Mouse (Mus musculus): ENCODE measurements around the gene Ndufa6. TPM values are rescaled to one million over a fixed set of nuclear protein-coding genes. Genes with fewer than 3 reads are reported as not detected.

Ndufa6 gene
- total RNA-seq, 2 experiments from 2014 or later, result 438 to 494 TPM

DNA sequence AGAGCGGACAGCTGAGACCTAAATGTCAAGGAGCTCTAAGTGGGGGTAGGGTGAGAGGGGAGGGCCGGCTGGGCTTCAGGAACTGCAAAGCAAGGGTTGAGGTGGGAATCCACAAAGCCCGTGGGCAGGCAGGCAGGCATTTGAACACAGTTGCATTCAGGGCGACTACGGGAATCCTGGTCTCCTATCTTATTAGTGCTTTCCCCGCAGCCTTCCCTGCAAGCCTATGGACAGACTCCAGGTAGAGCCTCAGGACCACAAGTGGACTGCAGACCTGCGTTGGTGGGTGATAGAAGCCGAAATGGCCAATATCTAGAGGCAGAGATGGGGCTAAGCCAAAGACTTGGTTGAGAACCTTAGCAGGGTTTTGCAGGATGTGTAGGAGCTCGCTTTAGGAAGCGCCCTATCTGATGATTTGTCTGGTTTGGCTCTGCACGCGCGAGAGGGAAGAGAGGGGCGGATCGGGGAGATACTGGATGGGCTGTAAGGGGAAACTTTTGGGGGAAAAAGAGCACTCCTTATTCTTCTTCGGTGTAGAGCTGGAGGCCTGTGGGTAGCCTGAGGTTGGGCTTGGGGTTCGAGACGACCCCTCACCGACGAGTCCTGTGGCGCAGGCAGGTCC, 13.6 kb downstream of the Ndufa6 start:
- no peak for DNase-seq

DNA sequence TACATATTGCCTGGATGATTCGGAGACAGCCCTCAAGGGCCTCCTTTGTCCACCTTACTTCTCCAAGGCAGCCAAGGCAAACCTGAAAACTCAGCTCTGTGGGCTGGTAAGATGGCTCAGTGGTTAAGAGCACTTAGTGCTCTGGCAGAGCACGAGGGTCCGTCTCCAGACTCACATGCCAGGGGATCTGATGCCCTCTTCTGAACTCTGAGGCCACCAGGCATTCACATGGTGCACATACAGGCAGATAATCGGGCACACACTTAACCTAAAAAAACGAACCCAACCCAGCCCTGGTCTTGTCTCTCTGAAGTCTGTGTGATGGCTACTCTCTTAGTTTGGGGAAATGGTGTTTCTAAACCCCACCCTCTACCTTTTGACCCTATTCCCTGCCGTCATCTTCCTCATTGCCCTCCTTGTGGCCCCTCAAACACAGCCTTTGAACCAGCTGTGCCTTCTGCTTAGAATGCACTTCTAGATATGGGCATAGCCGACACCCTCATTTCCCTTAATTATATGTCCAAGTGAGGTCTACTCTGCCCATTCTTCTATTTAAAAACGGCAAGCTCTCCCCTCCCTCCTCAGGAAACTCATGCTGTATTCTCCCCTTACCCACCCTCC, 14.4 kb downstream of the Ndufa6 start:
- DNase-seq, result no peak

DNA sequence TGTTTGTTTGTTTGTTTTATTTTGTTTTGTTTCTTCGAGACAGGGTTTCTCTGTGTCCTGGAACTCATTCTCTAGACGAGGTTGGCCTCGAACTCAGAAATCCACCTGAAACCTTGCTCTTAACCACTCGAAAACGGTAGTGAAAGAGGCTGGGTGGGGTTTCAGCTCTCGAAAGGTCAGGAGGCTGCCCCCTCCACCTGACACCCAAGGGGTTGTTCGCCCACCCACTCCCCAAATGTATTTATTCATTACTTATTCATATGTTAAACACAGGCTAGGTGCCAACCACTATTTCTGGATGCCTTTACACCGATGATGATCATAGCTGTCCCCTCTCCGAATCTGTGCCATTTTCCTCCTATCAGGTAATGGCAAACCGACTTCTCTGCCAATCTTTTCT, 15.0 kb downstream of the Ndufa6 start:
- no peak for DNase-seq

DNA sequence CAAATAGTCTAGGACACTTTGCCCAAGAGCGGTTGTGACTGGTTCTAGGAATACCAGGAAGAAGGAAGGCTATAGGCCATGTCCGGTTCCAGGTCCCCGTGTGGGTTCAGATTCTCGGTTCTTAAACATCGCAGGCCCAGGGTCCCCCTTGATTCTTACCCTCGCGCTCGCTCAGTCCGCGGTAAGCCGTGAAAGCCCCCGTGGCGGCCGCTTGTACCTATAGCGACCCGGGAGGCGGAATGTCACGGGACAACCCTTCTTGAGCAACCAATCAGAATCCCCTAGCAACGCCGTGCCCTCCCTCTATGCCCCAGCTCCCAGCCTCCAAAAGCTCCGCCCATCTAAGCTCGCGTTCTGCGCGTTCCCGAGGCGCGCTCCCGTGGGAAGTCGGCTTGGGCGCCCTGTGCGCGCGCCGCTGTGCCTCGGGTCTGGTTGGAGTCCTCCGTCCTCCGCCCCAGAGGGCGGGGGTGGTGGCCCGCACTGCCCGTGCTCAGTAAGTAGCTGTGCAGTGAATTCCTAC, 15.5 kb downstream of the Ndufa6 start, which contains the start of the genes Naga, Pheta2 and Smdt1:
TSS of gene Naga (minus strand) at position 333 of the 520 bp plus-strand sequence.
TSS of gene Pheta2 (plus strand) at position 350 of the 520 bp plus-strand sequence.
TSS of gene Smdt1 (plus strand) at position 367 of the 520 bp plus-strand sequence.
- peak; percentile 98 for DNase-seq

DNA sequence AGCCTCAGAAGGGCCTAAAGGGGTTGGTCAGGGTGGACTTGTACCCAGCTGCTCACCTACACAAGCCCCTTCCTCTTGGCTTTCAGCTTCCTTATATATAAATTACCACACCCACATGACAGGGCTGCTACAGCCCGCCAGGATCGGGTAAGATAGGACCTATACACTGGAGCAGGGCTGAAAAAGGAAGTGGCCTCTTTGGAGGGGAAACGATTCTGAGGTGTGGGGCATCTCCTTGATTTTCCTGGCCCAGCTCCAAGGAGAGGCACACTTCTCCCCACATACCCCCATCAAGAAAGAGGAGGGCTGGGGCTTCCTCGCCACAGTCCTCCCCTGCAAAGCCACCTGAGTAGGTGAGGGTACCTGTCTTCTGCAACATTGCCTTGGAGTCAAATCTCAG, 16.2 kb downstream of the Ndufa6 start:
- DNase-seq, result no peak

DNA sequence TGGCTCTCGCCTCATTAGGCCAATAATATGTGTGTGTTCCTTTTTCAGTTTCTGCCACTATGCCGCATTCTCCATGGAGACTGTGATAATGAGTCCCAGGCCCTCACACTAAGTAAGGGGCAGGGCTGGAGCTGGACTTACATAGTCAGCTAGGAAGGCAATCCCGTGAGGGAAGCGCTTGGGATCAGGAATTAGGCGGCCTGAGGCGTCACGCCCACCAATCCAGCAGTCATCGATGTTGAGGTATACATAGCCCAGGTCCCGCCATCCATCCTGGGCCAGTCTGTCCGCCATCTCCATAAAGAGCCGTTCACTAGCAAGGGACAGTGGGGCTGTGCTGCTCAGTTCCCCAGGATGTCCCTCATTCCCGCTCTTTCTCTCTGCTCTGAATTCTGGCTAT, 17.5 kb downstream of the Ndufa6 start:
- DNase-seq, result no peak

DNA sequence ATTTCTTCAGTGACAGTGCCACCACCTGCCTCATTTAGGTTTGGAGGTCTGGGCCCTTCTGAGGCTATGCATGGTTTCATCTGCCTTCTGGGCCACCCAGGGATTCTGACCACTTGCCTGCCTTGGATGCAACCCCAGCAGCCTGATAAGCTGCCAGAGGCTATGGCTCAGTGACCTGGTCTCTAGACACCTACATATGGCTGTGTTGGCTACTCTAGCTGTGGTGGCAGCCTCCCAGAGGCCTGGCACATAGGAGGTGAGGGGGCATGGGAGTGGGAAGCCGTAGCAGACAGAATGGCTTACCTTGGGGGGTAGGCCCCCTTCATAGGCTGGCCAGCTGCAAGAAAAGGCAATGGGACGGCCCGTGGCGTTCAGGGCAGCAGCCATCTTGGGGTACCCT, 18.9 kb downstream of the Ndufa6 start:
- no peak for DNase-seq

DNA sequence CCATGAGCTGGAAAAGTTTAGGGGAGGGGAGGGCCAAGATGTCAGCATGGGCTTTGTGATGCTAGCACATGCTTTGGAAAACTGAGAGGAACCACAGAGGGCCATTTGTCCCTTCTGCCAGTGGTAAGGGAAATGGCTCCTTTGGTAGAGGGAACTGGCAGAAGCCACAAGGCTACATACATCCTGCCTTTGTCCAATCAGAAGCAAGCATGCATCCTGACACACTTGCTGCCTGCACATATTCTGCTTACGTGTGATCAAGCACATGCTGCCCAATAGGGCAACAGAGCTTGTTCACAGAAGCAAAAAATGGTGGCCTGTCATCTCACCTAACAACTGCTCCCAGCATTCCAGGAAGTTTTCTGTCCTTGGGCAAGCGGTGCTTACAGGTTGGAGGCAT, 28.7 kb downstream of the Ndufa6 start:
- DNase-seq, result no peak

DNA sequence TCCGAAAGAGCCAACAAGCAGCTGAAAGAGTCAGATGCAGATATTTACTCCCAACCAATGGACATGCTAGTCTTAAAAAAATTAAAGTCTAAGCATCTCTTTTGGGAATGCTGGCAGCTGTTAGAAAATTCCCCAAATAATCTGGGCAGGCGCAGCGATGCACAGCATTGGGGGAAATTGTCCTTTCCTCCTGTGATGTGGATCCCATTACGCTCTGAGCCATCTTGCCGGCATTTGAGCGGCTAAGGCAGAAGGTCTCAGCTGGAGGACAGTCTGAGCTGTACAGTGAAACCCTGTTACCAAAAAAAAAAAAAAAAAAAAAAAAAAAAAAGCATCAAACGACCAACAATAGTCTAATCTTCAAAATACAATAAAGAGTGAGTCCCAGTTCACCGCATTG, 31.9 kb downstream of the Ndufa6 start:
- DNase-seq, result no peak

DNA sequence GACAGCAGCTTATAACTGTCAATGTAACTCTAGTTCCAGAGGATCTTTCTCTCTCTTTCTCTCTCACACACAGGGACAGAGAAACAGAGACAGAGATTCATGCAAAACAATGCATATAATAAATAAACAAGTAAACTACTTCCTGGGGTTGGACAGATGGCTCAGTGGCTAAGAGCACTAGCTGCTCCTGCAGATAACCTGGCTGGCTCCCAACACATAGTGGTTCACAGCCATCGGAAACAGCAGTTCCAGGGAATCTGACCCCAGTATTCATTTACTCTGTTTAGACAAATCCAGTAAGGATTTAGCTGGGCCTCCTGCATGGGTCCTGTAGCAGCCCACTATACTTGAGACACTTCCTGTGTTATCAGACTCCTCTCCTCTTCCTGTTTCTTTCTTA, 34.5 kb downstream of the Ndufa6 start:
- no peak for DNase-seq

DNA sequence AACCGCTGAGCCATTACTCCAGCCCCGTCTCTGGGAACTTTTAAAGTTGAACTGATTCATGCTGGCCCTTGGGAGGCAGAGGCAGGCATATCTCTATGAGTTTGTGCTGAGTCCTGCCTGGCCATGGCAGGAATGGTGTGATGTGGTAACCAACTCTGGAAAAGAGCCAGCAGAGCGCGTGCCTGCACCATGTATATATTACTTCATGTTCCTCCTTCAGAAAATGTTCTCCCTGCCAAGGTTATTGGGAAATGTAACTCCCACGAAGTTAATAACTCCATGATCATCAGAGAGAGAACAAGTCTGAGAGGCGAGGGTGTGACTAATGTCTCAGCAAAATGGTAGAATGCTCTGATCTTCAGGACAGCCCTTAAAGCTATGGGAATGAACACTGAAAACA, 36.3 kb downstream of the Ndufa6 start:
- DNase-seq, result no peak

DNA sequence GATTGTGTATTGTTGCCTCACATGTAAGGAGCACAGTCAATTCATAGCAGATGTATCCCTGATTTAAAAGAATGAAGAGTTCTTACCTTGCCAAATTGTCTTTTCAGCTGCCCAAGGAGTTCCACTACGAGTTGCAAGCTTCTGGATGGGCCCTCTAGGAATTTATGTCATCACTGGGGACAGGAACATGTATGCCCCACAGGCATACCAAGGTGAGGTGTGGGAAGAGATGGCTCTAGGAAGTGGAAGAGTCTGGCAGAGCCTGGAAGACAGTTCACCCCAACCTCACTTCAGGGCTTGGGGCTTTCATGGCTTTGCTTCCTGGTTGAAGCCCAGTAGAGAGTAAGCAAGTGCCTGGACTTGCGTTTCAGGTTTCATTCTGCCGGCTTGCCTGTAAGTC, 45.7 kb downstream of the Ndufa6 start:
- no peak for DNase-seq

DNA sequence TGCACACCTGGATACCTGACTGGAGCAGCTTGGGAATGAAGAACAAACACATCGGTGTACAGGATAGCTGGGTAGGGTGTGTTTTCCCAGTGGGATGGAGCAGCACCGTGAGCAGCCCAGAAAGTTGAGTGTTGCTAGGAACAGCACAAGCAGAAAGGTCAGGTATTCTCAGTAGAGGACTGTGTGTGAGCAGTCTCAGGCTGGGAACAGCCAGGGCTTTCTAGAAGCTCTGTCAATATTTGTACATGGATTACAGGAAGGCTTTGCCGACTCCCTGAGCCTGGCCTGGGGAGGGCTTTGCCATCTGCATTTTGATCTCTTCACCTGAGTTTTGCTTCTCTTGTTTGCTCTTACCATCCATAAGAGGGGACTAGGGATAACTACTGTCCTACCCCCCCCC, 47.0 kb downstream of the Ndufa6 start:
- no peak for DNase-seq

Small RNA genes within 50 kb of the gene (microRNA-seq; reads per million reads assigned to microRNA genes)
- 0 reads per million in 2 experiments for gene Mir7684

Other genes with a start within 250 kb of the Ndufa6 start
- gene Ccdc134, start 226.4 kb downstream of the Ndufa6 start, total RNA-seq (2021), result 1 to 10 TPM; 6.1 to 8.3 TPM
- 10 to 100 TPM; 79.0 to 84.5 TPM for gene Srebf2, start 207.1 kb downstream of the Ndufa6 start, total RNA-seq (2021)
- gene Shisa8, start 141.5 kb downstream of the Ndufa6 start, total RNA-seq (2021), result under 1 TPM; 0.52 to 0.95 TPM
- under 1 TPM; 0.36 to 0.41 TPM for gene Tnfrsf13c, start 130.0 kb downstream of the Ndufa6 start, total RNA-seq (2021)
- gene Cenpm, start 109.6 kb downstream of the Ndufa6 start, total RNA-seq (2021), result 10 to 100 TPM; 23.8 to 24.7 TPM
- gene 1500009C09Rik, start 101.9 kb downstream of the Ndufa6 start, total RNA-seq (2021), result not detected
- gene Sept3, start 79.4 kb downstream of the Ndufa6 start, total RNA-seq (2021), result 1 to 10 TPM; 1.3 to 1.9 TPM
- gene Wbp2nl, start 55.4 kb downstream of the Ndufa6 start, total RNA-seq (2021), result under 1 TPM; 0.43 TPM
- 10 to 100 TPM; 40.0 to 41.1 TPM for gene Naga, start 15.4 kb downstream of the Ndufa6 start, total RNA-seq (2021)
- 1 to 10 TPM; 3.7 to 4.8 TPM for gene Pheta2, start 15.4 kb downstream of the Ndufa6 start, total RNA-seq (2021)
- gene Smdt1, start 15.4 kb downstream of the Ndufa6 start, total RNA-seq (2021), result 100 to 1,000 TPM; 176 to 206 TPM
- 10 to 100 TPM; 15.0 to 17.1 TPM for gene Cyp2d22, start 25.9 kb upstream of the Ndufa6 start, total RNA-seq (2021)
- under 1 TPM in 1 of 2 experiments, not detected in 1; 0.16 TPM for gene Cyp2d11, start 39.7 kb upstream of the Ndufa6 start, total RNA-seq (2021)
- not detected for gene Cyp2d10, start 52.9 kb upstream of the Ndufa6 start, total RNA-seq (2021)
- gene Cyp2d9, start 79.1 kb upstream of the Ndufa6 start, total RNA-seq (2021), result under 1 TPM in 1 of 2 experiments, not detected in 1; 0.26 TPM
- not detected for gene Cyp2d12, start 200.8 kb upstream of the Ndufa6 start, total RNA-seq (2021)

All from heart, postnatal 4 days (tissue).